Mouse (Mus musculus) hindbrain, postnatal 0 days (tissue): ENCODE data around the gene Btbd11. TPM values are rescaled to one million over a fixed set of nuclear protein-coding genes. Genes with fewer than 3 reads are reported as not detected.
A peak's percentile ranks its signal among the peaks of the same experiment; 100 is the strongest.

ENCODE experiments used
- ATAC-seq: fragments of 200-750 bp; cut with Nextera tagmentation; 2 replicates; pipeline ENCODE4 v1.8.0; 2017; ENCODE audit warnings: mild to moderate bottlenecking, moderate TSS enrichment, moderate library complexity
- DNase-seq: peaks from one replicate; pipeline ENCODE4 v3.0.0-alpha.2; 2015; ENCODE audit warnings: low spot score
- H3K27ac ChIP-seq: fragments of 300-500 bp; sonication (generic); 2 replicates; pipeline ENCODE4 v1.5.1; 2014; ENCODE audit warnings: mild to moderate bottlenecking
- H3K27me3 ChIP-seq: fragments of 300-500 bp; sonication (generic); 2 replicates; pipeline ENCODE4 v1.6.1; 2014; ENCODE audit warnings: low read length, mixed read lengths; ENCODE audit not compliant: insufficient read depth
- H3K36me3 ChIP-seq: fragments of 300-500 bp; sonication (generic); 2 replicates; pipeline ENCODE4 v1.6.1; 2014; ENCODE audit warnings: low read length, mixed read lengths; ENCODE audit not compliant: insufficient read depth
- H3K4me1 ChIP-seq: fragments of 300-500 bp; sonication (generic); 2 replicates; pipeline ENCODE4 v1.6.1; 2014; ENCODE audit warnings: antibody characterized with exemption, low read length, mixed read lengths; ENCODE audit not compliant: insufficient read depth
- H3K4me2 ChIP-seq: fragments of 300-500 bp; sonication (generic); 2 replicates; pipeline ENCODE4 v1.6.1; 2014; ENCODE audit warnings: low read depth, mild to moderate bottlenecking, low read length, moderate library complexity, mixed read lengths
- H3K4me3 ChIP-seq: fragments of 300-500 bp; sonication (generic); 2 replicates; pipeline ENCODE4 v1.5.1; 2014; ENCODE audit warnings: low read length
- H3K9ac ChIP-seq: fragments of 300-500 bp; sonication (generic); replicated peaks from 2 replicates; pipeline ENCODE4 v1.6.1; 2014; ENCODE audit warnings: mild to moderate bottlenecking, low read length, moderate library complexity, mixed read lengths
- H3K9me3 ChIP-seq: fragments of 300-500 bp; sonication (generic); 2 replicates; pipeline ENCODE4 v1.6.1; 2016; ENCODE audit warnings: low read length, mixed read lengths
- CTCF ChIP-seq: IDR thresholded peaks from 2 replicates; pipeline ENCODE4 v1.5.1; 2016; ENCODE audit warnings: antibody characterized with exemption, control low read depth, low read depth
- WGBS: fragments of 180-500 bp; shearing (Covaris S2); extraction: QIAGEN DNeasy Blood & Tissue Kit; methylation state at CpG from one replicate; pipeline ENCODE4 v1.1.7; 2014; 5-methylcytosine and 5-hydroxymethylcytosine counted together
- polyA plus RNA-seq: library from polyadenylated mRNA; unstranded; fragments of >200 nt; fragmentation: Nextera tagmentation; extraction: Ambion mirVana; gene quantifications from 2 replicates; pipeline ENCODE4 v1.2.1, GENCODE M21; 2015
- total RNA-seq: library from RNA; depleted of rRNA; stranded (reverse); fragments of >200 nt; gene quantifications from 2 replicates; pipeline ENCODE4 v1.2.3, GENCODE M21; 2014

Btbd11 gene
- total and polyA plus RNA-seq, 2 experiments from 2014 or later = 21.2 to 72.9 TPM

DNA sequence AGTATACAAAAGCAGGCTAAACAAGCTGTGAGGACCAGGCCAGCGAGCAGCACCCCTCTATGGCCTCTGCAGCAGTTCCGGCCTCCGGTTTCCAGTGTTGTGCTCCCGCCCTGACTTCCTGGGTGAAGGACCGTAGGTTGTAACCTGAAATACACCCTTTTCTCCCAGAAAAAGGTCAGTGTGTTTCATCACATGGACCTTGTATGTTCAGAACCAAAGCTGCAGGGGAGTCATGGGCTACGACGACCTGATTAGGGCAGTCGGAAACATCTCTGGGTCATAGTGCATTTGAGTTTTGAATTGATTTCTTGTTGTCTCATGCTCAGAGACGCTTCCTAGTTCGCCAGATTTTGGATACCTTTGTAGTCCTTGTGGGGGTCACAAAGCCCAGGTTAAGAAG is 74.1 kb downstream of the Btbd11 start:
- no peaks in the 10 kb centered on the region for H3K27me3 ChIP-seq
- TF ChIP-seq CTCF = no peak
- no peaks in the 10 kb centered on the region for H3K36me3 ChIP-seq
- peaks cover 19% of the 10 kb centered on the region for H3K4me1 ChIP-seq
- H3K4me3 ChIP-seq = no peak overlapping the region
- ATAC-seq = no peak
- H3K27ac ChIP-seq = no peak overlapping the region
- H3K9me3 ChIP-seq = no peaks in the 10 kb centered on the region
- DNase-seq = no peak
- 95% methylated on average over 10 of the region's 10 CpGs for WGBS
- H3K4me2 ChIP-seq = no peak overlapping the region
- H3K9ac ChIP-seq = no peak overlapping the region

DNA sequence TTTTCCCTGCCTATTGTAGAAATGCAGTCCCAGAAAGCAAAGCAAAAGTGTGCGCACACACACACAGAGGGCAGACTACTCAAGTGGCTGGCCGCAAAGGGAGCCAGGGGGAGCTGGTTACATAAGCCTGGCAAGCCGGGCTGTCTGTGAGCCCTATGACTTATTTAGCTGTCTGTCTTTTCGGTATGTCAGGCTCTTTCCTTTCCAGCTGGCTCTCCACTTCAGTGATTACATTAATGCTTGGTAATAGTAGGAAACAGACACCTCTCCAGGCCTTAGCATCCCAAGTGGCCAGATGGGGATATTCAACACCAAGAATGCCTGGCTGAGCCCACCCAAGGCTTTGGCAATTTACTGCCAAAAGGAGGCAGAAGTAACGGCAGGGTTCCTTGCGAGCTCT is 77.5 kb downstream of the Btbd11 start:
- peak; percentile 66 for DNase-seq
- WGBS = 23% methylated on average over 6 of the region's 6 CpGs
- Histone ChIP-seq H3K4me2 (no peak overlapping the region), H3K9ac (no peak overlapping the region), H3K4me3 (no peak overlapping the region), H3K9me3 (no peaks in the 10 kb centered on the region), H3K27ac (peak overlapping the region; percentile 11; the same call in 1 of the 2 replicates), H3K36me3 (no peaks in the 10 kb centered on the region), H3K27me3 (no peaks in the 10 kb centered on the region), H3K4me1 (peaks cover 39% of the 10 kb centered on the region)
- no peak; the same call in none of the 2 replicates for TF ChIP-seq CTCF
- peak; percentile 52 for ATAC-seq

DNA sequence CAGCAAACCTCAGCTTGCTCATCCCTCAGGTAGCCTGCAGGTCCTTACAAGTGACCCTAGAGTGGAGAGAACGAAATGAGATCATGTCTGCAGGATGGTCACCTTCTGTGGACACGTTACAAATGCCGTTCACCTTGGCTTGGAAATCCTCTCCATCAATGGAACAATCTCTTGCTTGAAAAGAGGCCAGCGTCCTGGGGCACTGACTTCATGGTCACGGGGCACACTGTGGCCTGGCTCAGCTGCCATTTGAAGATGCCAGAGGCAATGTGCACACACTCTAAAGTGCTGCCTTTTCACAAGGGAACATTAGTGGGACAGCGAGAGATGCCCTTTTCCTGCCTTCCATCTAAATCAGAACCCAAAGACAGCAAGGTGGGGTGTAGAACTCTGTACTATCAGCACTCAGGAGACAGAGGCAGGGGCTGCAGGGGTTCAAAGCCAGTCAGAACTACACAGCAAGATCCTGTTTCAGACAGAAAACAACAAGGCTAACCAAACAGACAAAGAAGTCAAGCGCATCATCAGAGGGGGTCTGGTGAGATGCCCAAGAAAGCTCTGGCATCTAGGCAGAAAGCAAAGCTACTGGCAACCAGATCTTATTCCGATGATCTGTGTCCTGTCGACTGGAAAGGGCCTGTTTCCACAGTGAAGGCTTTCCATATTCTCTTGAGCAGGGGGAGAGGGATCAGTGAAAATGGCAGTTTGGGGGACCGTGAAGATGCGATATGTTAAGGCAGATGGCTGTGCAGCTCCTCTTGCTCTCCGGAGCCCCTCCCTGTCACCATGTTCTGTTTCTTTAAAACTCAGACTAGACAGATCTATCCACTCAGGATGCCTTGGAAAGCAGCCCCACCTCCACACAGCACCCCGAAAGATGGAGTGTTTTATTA is 79.1 kb downstream of the Btbd11 start:
- Histone ChIP-seq H3K9ac (no peak overlapping the region), H3K9me3 (no peaks in the 10 kb centered on the region), H3K4me3 (no peak overlapping the region), H3K4me2 (peak overlapping the region; percentile 3; the same call in 1 of the 2 replicates), H3K4me1 (peaks cover 43% of the 10 kb centered on the region), H3K36me3 (no peaks in the 10 kb centered on the region), H3K27me3 (no peaks in the 10 kb centered on the region), H3K27ac (peak overlapping the region; percentile 54; the same call in 1 of the 2 replicates)
- DNase-seq = peak; percentile 59
- WGBS = 48% methylated on average over 13 of the region's 13 CpGs
- TF ChIP-seq CTCF = no peak
- peak; percentile 57 for ATAC-seq

DNA sequence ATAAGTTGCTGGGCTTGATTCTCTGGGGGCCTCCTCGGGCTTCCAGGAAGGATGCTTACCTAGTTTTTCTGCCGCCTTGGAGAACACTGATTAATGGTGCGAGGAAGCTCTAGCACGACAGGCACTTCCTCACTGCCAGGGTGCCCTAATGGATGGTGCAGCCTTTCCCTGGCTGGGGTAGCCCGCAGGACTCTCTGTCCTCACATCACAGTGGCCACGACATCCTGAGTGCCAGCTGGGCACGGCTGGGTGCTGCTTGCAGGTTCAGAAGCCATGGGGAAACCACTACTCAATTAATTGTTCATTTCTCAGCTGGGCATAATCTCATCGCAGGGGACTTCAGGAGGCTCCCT is 79.8 kb downstream of the Btbd11 start:
- no peak for ATAC-seq
- DNase-seq = no peak
- TF ChIP-seq CTCF = no peak
- peaks cover 43% of the 10 kb centered on the region for H3K4me1 ChIP-seq
- H3K36me3 ChIP-seq = no peaks in the 10 kb centered on the region
- peak overlapping the region; percentile 54 for H3K27ac ChIP-seq
- no peak overlapping the region for H3K4me3 ChIP-seq
- H3K9ac ChIP-seq = no peak overlapping the region
- H3K9me3 ChIP-seq = no peaks in the 10 kb centered on the region
- H3K4me2 ChIP-seq = peak overlapping the region; percentile 3; the same call in 1 of the 2 replicates
- 30% methylated on average over 8 of the region's 8 CpGs for WGBS
- H3K27me3 ChIP-seq = no peaks in the 10 kb centered on the region

GRCm38 (mm10) chr10:85467393-85467792 is 80.8 kb downstream of the Btbd11 start:
- DNase-seq (no peak), ATAC-seq (no peak)
- TF ChIP-seq CTCF = no peak
- no peak overlapping the region for H3K27ac ChIP-seq
- no peaks in the 10 kb centered on the region for H3K27me3 ChIP-seq
- no peak overlapping the region for H3K9ac ChIP-seq
- no peak overlapping the region for H3K4me3 ChIP-seq
- H3K36me3 ChIP-seq = no peaks in the 10 kb centered on the region
- peaks cover 43% of the 10 kb centered on the region for H3K4me1 ChIP-seq
- H3K9me3 ChIP-seq = no peaks in the 10 kb centered on the region
- 53% methylated on average over 7 of the region's 7 CpGs for WGBS
- H3K4me2 ChIP-seq = no peak overlapping the region

DNA sequence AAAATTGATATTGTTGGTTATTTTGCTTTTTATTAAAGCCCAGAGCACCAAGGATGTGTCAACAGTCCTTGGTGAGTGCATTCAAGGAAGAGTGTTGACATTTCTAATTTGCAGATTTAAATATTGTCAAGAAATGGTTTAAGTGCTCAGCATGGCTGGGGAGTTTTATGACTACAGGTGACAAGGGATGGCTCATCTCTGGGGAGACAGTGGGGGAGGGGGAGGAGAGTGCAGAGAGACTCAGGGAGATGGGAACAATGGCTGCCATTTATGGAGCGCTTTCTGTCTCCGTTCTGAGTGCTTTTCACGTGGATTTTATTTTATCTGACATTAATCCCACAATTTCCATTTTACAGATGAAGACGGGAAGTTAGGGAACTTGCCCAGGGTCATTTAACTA is 81.9 kb downstream of the Btbd11 start:
- peaks cover 43% of the 10 kb centered on the region for H3K4me1 ChIP-seq

GRCm38 (mm10) chr10:85469341-85469740 is 82.7 kb downstream of the Btbd11 start:
- peak; percentile 55 for DNase-seq
- no peak overlapping the region for H3K27ac ChIP-seq
- no peaks in the 10 kb centered on the region for H3K36me3 ChIP-seq
- H3K27me3 ChIP-seq = no peaks in the 10 kb centered on the region
- no peak overlapping the region for H3K4me2 ChIP-seq
- WGBS = 34% methylated on average over 5 of the region's 5 CpGs
- no peak for ATAC-seq
- TF ChIP-seq CTCF = no peak
- no peak overlapping the region for H3K4me3 ChIP-seq
- no peaks in the 10 kb centered on the region for H3K9me3 ChIP-seq
- H3K9ac ChIP-seq = no peak overlapping the region
- H3K4me1 ChIP-seq = peaks cover 46% of the 10 kb centered on the region

More for the DNA sequence above, 81.9 kb downstream of the Btbd11 start:
- H3K4me2 ChIP-seq = no peak overlapping the region
- 64% methylated on average over 4 of the region's 4 CpGs for WGBS
- H3K9me3 ChIP-seq = no peaks in the 10 kb centered on the region
- H3K9ac ChIP-seq = no peak overlapping the region
- H3K27me3 ChIP-seq = no peaks in the 10 kb centered on the region
- no peak overlapping the region for H3K4me3 ChIP-seq
- no peaks in the 10 kb centered on the region for H3K36me3 ChIP-seq
- H3K27ac ChIP-seq = no peak overlapping the region
- ATAC-seq = no peak
- no peak for DNase-seq
- no peak for TF ChIP-seq CTCF
